Mouse (Mus musculus) hindbrain, embryonic 16.5 days (tissue): Measurements from ENCODE around the gene Sdccag8. TPM values are rescaled to one million over a fixed set of nuclear protein-coding genes. Genes with fewer than 3 reads are reported as not detected.
"Not testable (repeated sequence)": the region's sequence is repeated elsewhere in the genome, so short reads cannot be mapped to it uniquely, and the experiment has no call there.

ENCODE experiments used
- ATAC-seq: fragments of 200-750 bp; cut with Nextera tagmentation; 2 replicates; pipeline ENCODE4 v1.8.0; 2017; ENCODE audit warnings: moderate TSS enrichment, moderate library complexity
- H3K27ac ChIP-seq: fragments of 300-500 bp; sonication (generic); 2 replicates; pipeline ENCODE4 v1.5.1; 2014; ENCODE audit warnings: low read depth, mild to moderate bottlenecking, control low read depth, low read length, moderate library complexity
- H3K27me3 ChIP-seq: fragments of 300-500 bp; sonication (generic); replicated peaks from 2 replicates; pipeline ENCODE4 v1.6.1; 2014; ENCODE audit warnings: low read length; ENCODE audit not compliant: control insufficient read depth, insufficient read depth
- H3K36me3 ChIP-seq: fragments of 300-500 bp; sonication (generic); 2 replicates; pipeline ENCODE4 v1.6.1; 2014; ENCODE audit warnings: mild to moderate bottlenecking, low read length, moderate library complexity, mixed read lengths; ENCODE audit not compliant: control insufficient read depth, insufficient read depth
- H3K4me1 ChIP-seq: fragments of 300-500 bp; sonication (generic); 2 replicates; pipeline ENCODE4 v1.6.1; 2014; ENCODE audit warnings: low read depth, low read length; ENCODE audit not compliant: control insufficient read depth, insufficient read depth
- H3K4me2 ChIP-seq: fragments of 300-500 bp; sonication (generic); 2 replicates; pipeline ENCODE4 v1.6.1; 2014; ENCODE audit warnings: mild to moderate bottlenecking, low read length, control low read depth, moderate library complexity
- H3K4me3 ChIP-seq: fragments of 300-500 bp; sonication (generic); 2 replicates; pipeline ENCODE4 v1.5.1; 2014; ENCODE audit warnings: mild to moderate bottlenecking, low read length, control low read depth, moderate library complexity
- H3K9ac ChIP-seq: fragments of 300-500 bp; sonication (generic); 2 replicates; pipeline ENCODE4 v1.6.1; 2014; ENCODE audit warnings: low read depth, mild to moderate bottlenecking, control low read depth, low read length, moderate library complexity
- H3K9me3 ChIP-seq: fragments of 300-500 bp; sonication (generic); 2 replicates; pipeline ENCODE4 v1.6.1; 2014; ENCODE audit warnings: mild to moderate bottlenecking, low read length, moderate library complexity; ENCODE audit not compliant: control insufficient read depth
- WGBS: fragments of 180-500 bp; shearing (Covaris S2); extraction: QIAGEN DNeasy Blood & Tissue Kit; methylation state at CpG from one replicate; pipeline ENCODE4 v1.1.7; 2014; 5-methylcytosine and 5-hydroxymethylcytosine counted together
- polyA plus RNA-seq: library from polyadenylated mRNA; unstranded; fragments of >200 nt; fragmentation: Nextera tagmentation; extraction: Ambion mirVana; gene quantifications from 2 replicates; pipeline ENCODE4 v1.2.1, GENCODE M21; 2015

The Sdccag8 gene
- polyA plus RNA-seq, 1 experiment from 2014 or later, result 25.8 TPM

GRCm38 (mm10) chr1:176834880-176835279, 20.4 kb downstream of the Sdccag8 start:
- Histone ChIP-seq H3K36me3 (no peaks in the 10 kb centered on the region), H3K4me3 (no peak overlapping the region), H3K4me1 (peaks cover 3% of the 10 kb centered on the region; the same call in 1 of the 2 replicates), H3K27me3 (peaks cover 4% of the 10 kb centered on the region; the same call in 1 of the 2 replicates), H3K4me2 (no peak overlapping the region), H3K9ac (no peak overlapping the region), H3K9me3 (no peaks in the 10 kb centered on the region), H3K27ac (no peak overlapping the region)
- WGBS, result 48% methylated on average over 6 of the region's 6 CpGs
- no peak for ATAC-seq

- peak; percentile 52 for ATAC-seq
- no peaks in the 10 kb centered on the region for H3K9me3 ChIP-seq
- H3K9ac ChIP-seq, result peak overlapping the region; percentile 53
- WGBS, result 3% methylated on average over 40 of the region's 41 CpGs
- peak overlapping the region; percentile 57 for H3K4me2 ChIP-seq
- peaks cover 3% of the 10 kb centered on the region; the same call in 1 of the 2 replicates for H3K4me1 ChIP-seq
- peak overlapping the region; percentile 43 for H3K4me3 ChIP-seq
- no peak overlapping the region for H3K27ac ChIP-seq
- H3K36me3 ChIP-seq, result no peaks in the 10 kb centered on the region
- H3K27me3 ChIP-seq, result peaks cover 4% of the 10 kb centered on the region; the same call in 1 of the 2 replicates
These were observed 21.2 kb downstream of the Sdccag8 start for GRCm38 (mm10) chr1:176835501-176836294.

- H3K27me3 ChIP-seq, H3K9me3 ChIP-seq, H3K4me2 ChIP-seq, H3K4me3 ChIP-seq, H3K9ac ChIP-seq, H3K36me3 ChIP-seq, ATAC-seq, H3K27ac ChIP-seq, H3K4me1 ChIP-seq: not testable (repeated sequence)
- WGBS, result 74% methylated on average over 7 of the region's 7 CpGs
These were observed 22.1 kb downstream of the Sdccag8 start for GRCm38 (mm10) chr1:176836562-176836961.

GRCm38 (mm10) chr1:176845082-176845977, 30.9 kb downstream of the Sdccag8 start:
- ATAC-seq, result no peak
- H3K4me1 ChIP-seq, result no peaks in the 10 kb centered on the region
- no peak overlapping the region for H3K4me3 ChIP-seq
- WGBS, result 76% methylated on average over 17 of the region's 17 CpGs
- no peaks in the 10 kb centered on the region for H3K9me3 ChIP-seq
- no peak overlapping the region for H3K4me2 ChIP-seq
- H3K27ac ChIP-seq, result no peak overlapping the region
- no peaks in the 10 kb centered on the region for H3K36me3 ChIP-seq
- no peak overlapping the region for H3K9ac ChIP-seq
- no peaks in the 10 kb centered on the region for H3K27me3 ChIP-seq

GRCm38 (mm10) chr1:176847118-176847859, 32.8 kb downstream of the Sdccag8 start:
- Histone ChIP-seq H3K27ac (no peak overlapping the region), H3K4me1 (no peaks in the 10 kb centered on the region), H3K36me3 (no peaks in the 10 kb centered on the region), H3K4me2 (no peak overlapping the region), H3K4me3 (no peak overlapping the region), H3K9me3 (no peaks in the 10 kb centered on the region), H3K9ac (no peak overlapping the region), H3K27me3 (no peaks in the 10 kb centered on the region)
- 69% methylated on average over 10 of the region's 10 CpGs for WGBS
- no peak for ATAC-seq

- Histone ChIP-seq H3K4me2 (no peak overlapping the region), H3K27me3 (no peaks in the 10 kb centered on the region), H3K9me3 (no peaks in the 10 kb centered on the region), H3K4me3 (no peak overlapping the region), H3K27ac (no peak overlapping the region), H3K4me1 (no peaks in the 10 kb centered on the region), H3K9ac (no peak overlapping the region), H3K36me3 (no peaks in the 10 kb centered on the region)
- ATAC-seq, result no peak
- WGBS, result 74% methylated on average over 11 of the region's 11 CpGs
These were observed 34.3 kb downstream of the Sdccag8 start for GRCm38 (mm10) chr1:176848613-176849290.

GRCm38 (mm10) chr1:176849377-176849776, 34.9 kb downstream of the Sdccag8 start:
- no peak for ATAC-seq
- H3K27ac ChIP-seq, result no peak overlapping the region
- no peaks in the 10 kb centered on the region for H3K27me3 ChIP-seq
- H3K36me3 ChIP-seq, result no peaks in the 10 kb centered on the region
- no peaks in the 10 kb centered on the region for H3K4me1 ChIP-seq
- no peak overlapping the region for H3K9ac ChIP-seq
- no peaks in the 10 kb centered on the region for H3K9me3 ChIP-seq
- H3K4me3 ChIP-seq, result no peak overlapping the region
- H3K4me2 ChIP-seq, result no peak overlapping the region
- WGBS, result 77% methylated on average over 2 of the region's 2 CpGs

- Histone ChIP-seq H3K4me3 (no peak overlapping the region), H3K9me3 (no peaks in the 10 kb centered on the region), H3K27ac (no peak overlapping the region), H3K4me1 (no peaks in the 10 kb centered on the region), H3K9ac (no peak overlapping the region), H3K36me3 (no peaks in the 10 kb centered on the region), H3K4me2 (no peak overlapping the region), H3K27me3 (no peaks in the 10 kb centered on the region)
- 94% methylated on average over 7 of the region's 7 CpGs for WGBS
- no peak for ATAC-seq
These were observed 36.9 kb downstream of the Sdccag8 start for GRCm38 (mm10) chr1:176851401-176851800.
